8 mouse cellular contexts compared by ENCODE assay signal in the genomic region with DNA sequence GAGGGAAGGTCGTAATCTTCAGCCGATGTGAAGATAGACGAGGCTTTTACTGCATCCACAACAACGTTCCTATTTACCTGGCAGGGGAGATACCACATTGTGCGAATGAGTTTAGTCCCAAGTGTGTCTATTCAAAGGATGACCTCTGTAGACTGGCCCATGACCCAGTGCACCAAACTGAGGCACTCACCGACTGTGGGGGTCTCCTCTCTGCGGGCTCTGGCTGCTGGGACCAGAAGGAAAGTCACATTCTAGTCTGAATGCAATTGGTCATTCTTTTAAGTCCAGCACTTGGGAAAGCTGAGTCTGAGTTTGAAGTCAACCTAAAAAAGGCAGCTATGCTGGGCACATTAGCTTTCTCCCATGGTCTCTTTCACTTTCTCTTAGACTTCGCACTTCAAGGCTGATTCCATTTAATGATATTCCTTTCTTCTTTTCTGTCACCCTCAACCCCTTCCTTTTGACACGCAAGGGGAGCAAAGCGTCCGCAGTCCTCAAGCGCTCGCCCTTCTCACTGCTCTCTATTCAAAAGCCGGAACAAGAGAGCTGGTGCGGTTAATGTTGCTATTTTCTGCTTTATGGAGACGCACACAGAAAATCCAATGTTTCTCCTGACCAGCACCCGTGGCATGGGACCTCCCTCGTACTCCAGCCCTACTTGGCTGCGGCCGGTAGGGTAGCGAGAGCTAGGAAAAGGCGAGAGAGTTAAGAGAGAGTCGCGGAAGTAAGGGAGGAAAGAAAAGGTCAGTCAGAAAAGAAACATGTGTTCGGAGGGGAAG. TPM values are rescaled to one million over a fixed set of nuclear protein-coding genes. Genes with fewer than 3 reads are reported as not detected.
DNase-seq lines count a peak whose midpoint lies in the region; ATAC-seq lines count a peak whose summit lies in the region.

No protein-coding gene starts in this region.

- H3K9me3 ChIP-seq in erythroblast, embryonic 14.5 days (ENCODE audit: control insufficient read depth, low read length): no peaks in the 10 kb centered on the region; the same call in 1 of the 2 replicates
- H3K9me3 ChIP-seq in embryonic facial prominence, embryonic 15.5 days (replicated peaks): no peaks in the 10 kb centered on the region
- H3K9me3 ChIP-seq in limb, embryonic 12.5 days: no peaks in the 10 kb centered on the region
- H3K9me3 ChIP-seq in stomach, embryonic 14.5 days (ENCODE audit: control insufficient read depth, low read depth, low read length): no peaks in the 10 kb centered on the region

- WGBS in embryonic facial prominence, embryonic 15.5 days: 2% methylated on average over 25 of the region's 25 CpGs
- WGBS in limb, embryonic 12.5 days: 4% methylated on average over 25 of the region's 25 CpGs
- WGBS in stomach, embryonic 14.5 days: 2% methylated on average over 25 of the region's 25 CpGs

- H3K36me3 ChIP-seq in erythroblast, embryonic 14.5 days (ENCODE audit: control insufficient read depth): no peaks in the 10 kb centered on the region
- H3K36me3 ChIP-seq in embryonic facial prominence, embryonic 15.5 days: no peaks in the 10 kb centered on the region
- no peaks in the 10 kb centered on the region for H3K36me3 ChIP-seq in limb, embryonic 12.5 days
- H3K36me3 ChIP-seq in stomach, embryonic 14.5 days (ENCODE audit: control insufficient read depth, insufficient read depth, low read length): no peaks in the 10 kb centered on the region

- peaks cover 98% of the 10 kb centered on the region for H3K27me3 ChIP-seq in erythroblast, embryonic 14.5 days (ENCODE audit: control insufficient read depth)
- peaks cover 89% of the 10 kb centered on the region for H3K27me3 ChIP-seq in embryonic facial prominence, embryonic 15.5 days
- H3K27me3 ChIP-seq in limb, embryonic 12.5 days: peaks cover 91% of the 10 kb centered on the region
- H3K27me3 ChIP-seq in stomach, embryonic 14.5 days (ENCODE audit: control insufficient read depth, insufficient read depth, low read length): peaks cover 47% of the 10 kb centered on the region

- peaks cover 22% of the 10 kb centered on the region for H3K4me1 ChIP-seq in erythroblast, embryonic 14.5 days (ENCODE audit: control insufficient read depth)
- no peaks in the 10 kb centered on the region for H3K4me1 ChIP-seq in embryonic facial prominence, embryonic 15.5 days
- peaks cover 2% of the 10 kb centered on the region; the same call in 1 of the 2 replicates for H3K4me1 ChIP-seq in limb, embryonic 12.5 days (replicated peaks)
- H3K4me1 ChIP-seq in stomach, embryonic 14.5 days (ENCODE audit: control insufficient read depth, insufficient read depth, low read length): no peaks in the 10 kb centered on the region

- peak overlapping the region; percentile 29 for H3K4me2 ChIP-seq in embryonic facial prominence, embryonic 15.5 days (replicated peaks)
- peak overlapping the region; percentile 47 for H3K4me2 ChIP-seq in limb, embryonic 12.5 days
- peak overlapping the region; percentile 35; the same call in 1 of the 2 replicates for H3K4me2 ChIP-seq in stomach, embryonic 14.5 days (replicated peaks; ENCODE audit: low read depth, low read length)

- peak overlapping the region; percentile 20 for H3K4me3 ChIP-seq in erythroblast, embryonic 14.5 days (replicated peaks)
- H3K4me3 ChIP-seq in embryonic facial prominence, embryonic 15.5 days (replicated peaks): peak overlapping the region; percentile 12; the same call in 1 of the 2 replicates
- H3K4me3 ChIP-seq in limb, embryonic 12.5 days (replicated peaks): peak overlapping the region; percentile 19
- H3K4me3 ChIP-seq in stomach, embryonic 14.5 days (ENCODE audit: low read depth, low read length): peak overlapping the region; percentile 22; the same call in 1 of the 2 replicates

- no peak for ATAC-seq in erythroblast, adult 5-6 weeks (replicated peaks; ENCODE audit: low FRiP score, poor library complexity, severe bottlenecking)
- no peak for ATAC-seq in embryonic facial prominence, embryonic 15.5 days (ENCODE audit: insufficient number of reproducible peaks, low FRiP score, low TSS enrichment, low read depth)
- ATAC-seq in limb, embryonic 12.5 days (ENCODE audit: insufficient number of reproducible peaks, insufficient read depth, low FRiP score, low TSS enrichment, low read depth): no peak
- ATAC-seq in stomach, embryonic 14.5 days (ENCODE audit: insufficient number of reproducible peaks, insufficient read depth, low FRiP score, low read depth): no peak

- DNase-seq in B cell, adult 2 months: peak; percentile 44 to 52
- DNase-seq in layer of hippocampus, adult 18-20 months (ENCODE audit: low spot score in 2 of 2): no peak
- DNase-seq in ovary, adult 18-20 months (ENCODE audit: low spot score): no peak

- no peak overlapping the region for H3K27ac ChIP-seq in embryonic facial prominence, embryonic 15.5 days (replicated peaks)
- H3K27ac ChIP-seq in limb, embryonic 12.5 days: no peak overlapping the region
- no peak overlapping the region for H3K27ac ChIP-seq in stomach, embryonic 14.5 days (ENCODE audit: low read length)

- H3K9ac ChIP-seq in embryonic facial prominence, embryonic 15.5 days: no peak overlapping the region
- H3K9ac ChIP-seq in limb, embryonic 12.5 days (replicated peaks): no peak overlapping the region
- no peak overlapping the region for H3K9ac ChIP-seq in stomach, embryonic 14.5 days (replicated peaks; ENCODE audit: low read depth, low read length)

RNA-seq across cellular contexts. Expression of gene Fcgr1, which starts 39.8 kb away (rescaled TPM):
- not detected in 2 replicates for polyA plus RNA-seq in erythroblast, embryonic 14.5 days (2012)
- 9.0 and 10.8 TPM in 2 replicates for total RNA-seq in erythroblast, adult 5-6 weeks (2015; ENCODE audit: low replicate concordance)
- 4.0 and 4.5 TPM in 2 replicates for total RNA-seq in erythroblast, adult 5-6 weeks (2017; ENCODE audit: low replicate concordance)
- 2.2 and 4.4 TPM in 2 replicates for polyA plus RNA-seq in embryonic facial prominence, embryonic 15.5 days (2015; fragmentation: Nextera tagmentation; extraction: Ambion mirVana)
- 0.94 and 1.1 TPM in 2 replicates for polyA plus RNA-seq in limb, embryonic 12.5 days (2016; fragmentation: Nextera tagmentation; extraction: Ambion mirVana)
- polyA plus RNA-seq in stomach, embryonic 14.5 days (2014; fragmentation: Nextera tagmentation; extraction: Ambion mirVana): 3.0 and 3.8 TPM in 2 replicates
- 1 to 10 TPM; 1.9 to 3.8 TPM for total RNA-seq in layer of hippocampus, adult 18-20 months (2021)

Comparison
In these comparisons a context has a peak if more than half of its experiments do, and no peak if none do; other contexts are left out.
1. DNase-seq: peak in B cell, adult 2 months (2 of 2); none in layer of hippocampus, adult 18-20 months (0 of 2) and ovary, adult 18-20 months (single experiment).
2. Peak in every context shown above with its lines, with median percentiles within 50 percentile points of each other: H3K4me3 ChIP-seq and H3K4me2 ChIP-seq.